Mouse (Mus musculus) MEL (cell line): ENCODE results near the gene Cntnap2. TPM values are rescaled to one million over a fixed set of nuclear protein-coding genes. Genes with fewer than 3 reads are reported as not detected.

Experiments used
- DNase-seq: peaks from one replicate; pipeline ENCODE4 v3.0.0; 2011; ENCODE audit warnings: low read depth, low spot score
- H3K27ac ChIP-seq: 2 replicates; pipeline ENCODE4 v1.5.1; 2012; ENCODE audit warnings: low read depth, mild to moderate bottlenecking, control low read depth, low read length, moderate library complexity; ENCODE audit not compliant: control insufficient read depth
- H3K27me3 ChIP-seq, 2 experiments: fragments of 150-350 bp in 1 of 2; sonication (generic) in 1 of 2; 2 replicates each; pipeline ENCODE4 v1.6.1; 2012; ENCODE audit warnings: low read length in 2 of 2, mild to moderate bottlenecking in 2 of 2, improper control_type of control experiment in 1 of 2, moderate library complexity in 1 of 2; ENCODE audit not compliant: insufficient read depth in 2 of 2, control insufficient read depth in 1 of 2
- H3K36me3 ChIP-seq, 2 experiments: 2 replicates each; pipeline ENCODE4 v1.6.1; 2012 to 2014; ENCODE audit warnings: low read length in 2 of 2, improper control_type of control experiment in 1 of 2, inconsistent platforms in 1 of 2, mild to moderate bottlenecking in 1 of 2; ENCODE audit not compliant: insufficient read depth in 2 of 2, control insufficient read depth in 1 of 2
- H3K4me1 ChIP-seq, 2 experiments: fragments of 150-350 bp in 1 of 2; sonication (generic) in 1 of 2; 2 replicates each; pipeline ENCODE4 v1.6.1; 2012; ENCODE audit warnings: low read length in 2 of 2, improper control_type of control experiment in 1 of 2, mild to moderate bottlenecking in 1 of 2; ENCODE audit not compliant: insufficient read depth in 2 of 2, control insufficient read depth in 1 of 2
- H3K4me3 ChIP-seq, 2 experiments: fragments of 150-350 bp in 1 of 2; sonication (generic) in 1 of 2; 2 replicates each; pipeline ENCODE4 v1.5.1; 2012; ENCODE audit warnings: low read depth in 2 of 2, low read length in 2 of 2, mild to moderate bottlenecking in 2 of 2, moderate library complexity in 2 of 2, control low read depth in 1 of 2, improper control_type of control experiment in 1 of 2; ENCODE audit not compliant: control insufficient read depth in 1 of 2, insufficient read depth in 1 of 2
- H3K79me2 ChIP-seq: 2 replicates; pipeline ENCODE4 v1.6.1; 2012; ENCODE audit warnings: mild to moderate bottlenecking, low read length, moderate library complexity; ENCODE audit not compliant: control insufficient read depth, poor library complexity, insufficient read depth
- H3K9ac ChIP-seq: 2 replicates; pipeline ENCODE4 v1.6.1; 2012; ENCODE audit warnings: low read depth, mild to moderate bottlenecking, control low read depth, low read length, moderate library complexity; ENCODE audit not compliant: control insufficient read depth, poor library complexity, severe bottlenecking
- H3K9me3 ChIP-seq: fragments of 150-350 bp; sonication (generic); replicated peaks from 2 replicates; pipeline ENCODE4 v1.6.1; 2012; ENCODE audit warnings: mild to moderate bottlenecking, low read length, improper control_type of control experiment, moderate library complexity; ENCODE audit not compliant: insufficient read depth
- BHLHE40 ChIP-seq: IDR thresholded peaks from 2 replicates; pipeline ENCODE4 v1.6.1; 2012; ENCODE audit warnings: low read depth, mild to moderate bottlenecking, inconsistent platforms, low read length, improper control_type of control experiment, borderline replicate concordance
- CHD2 ChIP-seq: IDR thresholded peaks from 2 replicates; pipeline ENCODE4 v1.6.1; 2011; ENCODE audit warnings: low read length, improper control_type of control experiment
- CTCF ChIP-seq, 3 experiments: IDR thresholded peaks in 2 of 3; conservative IDR thresholded peaks in 1 of 3; 2 replicates each; pipeline ENCODE4 v1.5.1; 2011 to 2012; ENCODE audit warnings: low read length in 3 of 3, low read depth in 2 of 3, mild to moderate bottlenecking in 2 of 3, improper control_type of control experiment in 1 of 3, inconsistent platforms in 1 of 3, mixed read lengths in 1 of 3, moderate library complexity in 1 of 3; ENCODE audit not compliant: control insufficient read depth in 1 of 3, insufficient read depth in 1 of 3, poor library complexity in 1 of 3, severe bottlenecking in 1 of 3
- E2F4 ChIP-seq: IDR thresholded peaks from 2 replicates; pipeline ENCODE4 v1.6.1; 2011; ENCODE audit warnings: low read depth, low read length, improper control_type of control experiment, borderline replicate concordance
- ELF1 ChIP-seq: IDR thresholded peaks from 2 replicates; pipeline ENCODE4 v1.6.1; 2014; ENCODE audit warnings: low read depth, mild to moderate bottlenecking, inconsistent platforms, low read length, improper control_type of control experiment, moderate library complexity
- ETS1 ChIP-seq: IDR thresholded peaks from 2 replicates; pipeline ENCODE4 v1.6.1; 2012; ENCODE audit warnings: low read depth, mild to moderate bottlenecking, inconsistent platforms, low read length, improper control_type of control experiment, moderate library complexity
- KAT2A ChIP-seq: conservative IDR thresholded peaks from 2 replicates; pipeline ENCODE4 v1.6.1; 2012; ENCODE audit warnings: low read depth, low read length, improper control_type of control experiment, inconsistent platforms
- MAFK ChIP-seq: IDR thresholded peaks from 2 replicates; pipeline ENCODE4 v1.6.1; 2011; ENCODE audit warnings: low read depth, mild to moderate bottlenecking, low read length, improper control_type of control experiment, borderline replicate concordance
- MAX ChIP-seq: IDR thresholded peaks from 2 replicates; pipeline ENCODE4 v1.6.1; 2011; ENCODE audit warnings: low read length, improper control_type of control experiment
- MEF2A ChIP-seq: IDR thresholded peaks from 2 replicates; pipeline ENCODE4 v1.6.1; 2014; ENCODE audit warnings: low read depth, mild to moderate bottlenecking, inconsistent platforms, low read length, improper control_type of control experiment; ENCODE audit not compliant: poor library complexity, insufficient replicate concordance, severe bottlenecking; ENCODE audit errors: extremely low read depth
- MYB ChIP-seq: IDR thresholded peaks from 2 replicates; pipeline ENCODE4 v1.6.1; 2011; ENCODE audit warnings: mild to moderate bottlenecking, low read depth, low read length, improper control_type of control experiment
- NELFE ChIP-seq: IDR thresholded peaks from 2 replicates; pipeline ENCODE4 v1.6.1; 2011; ENCODE audit warnings: low read depth, low read length, improper control_type of control experiment
- POLR2AphosphoS2 ChIP-seq: IDR thresholded peaks from 2 replicates; pipeline ENCODE4 v1.6.1; 2011; ENCODE audit warnings: low read length, improper control_type of control experiment
- POLR2AphosphoS5 ChIP-seq: IDR thresholded peaks from 2 replicates; pipeline ENCODE4 v1.6.1; 2012; ENCODE audit warnings: low read depth, borderline replicate concordance, mild to moderate bottlenecking, inconsistent platforms, low read length, moderate library complexity, mixed read lengths
- SIN3A ChIP-seq: IDR thresholded peaks from 2 replicates; pipeline ENCODE4 v1.6.1; 2012; ENCODE audit warnings: low read length, improper control_type of control experiment, inconsistent platforms
- SMC3 ChIP-seq: IDR thresholded peaks from 2 replicates; pipeline ENCODE4 v1.6.1; 2011; ENCODE audit warnings: low read depth, low read length, improper control_type of control experiment
- TCF12 ChIP-seq: IDR thresholded peaks from 2 replicates; pipeline ENCODE4 v1.6.1; 2014; ENCODE audit warnings: low read depth, mild to moderate bottlenecking, inconsistent platforms, low read length, improper control_type of control experiment, moderate library complexity
- USF2 ChIP-seq, 2 experiments: IDR thresholded peaks; 2 replicates each; pipeline ENCODE4 v1.6.1; 2011 to 2012; ENCODE audit warnings: improper control_type of control experiment in 2 of 2, low read length in 2 of 2, borderline replicate concordance in 1 of 2, inconsistent platforms in 1 of 2, low read depth in 1 of 2, mild to moderate bottlenecking in 1 of 2; ENCODE audit not compliant: insufficient read depth in 1 of 2
- ZKSCAN1 ChIP-seq: IDR thresholded peaks from 2 replicates; pipeline ENCODE4 v1.6.1; 2012; ENCODE audit warnings: low read depth, mild to moderate bottlenecking, inconsistent platforms, low read length, improper control_type of control experiment, moderate library complexity
- polyA plus RNA-seq, 2 experiments: library from polyadenylated mRNA; stranded (reverse) in 1 of 2; unstranded in 1 of 2; fragments of >175 nt in 1 of 2; fragments of >200 nt in 1 of 2; gene quantifications; 2 replicates each; pipeline versions ENCODE4 v1.2.1 to v1.2.4; 2012; ENCODE audit warnings: low replicate concordance in 2 of 2, low read depth in 1 of 2; ENCODE audit not compliant: insufficient read length in 2 of 2, insufficient read depth in 1 of 2, missing spikeins in 1 of 2
- total RNA-seq: library from RNA; depleted of rRNA; stranded (reverse); fragments of 300-350 nt; gene quantifications from 2 replicates; pipeline ENCODE4 v1.2.3, GENCODE M21; 2012

Cntnap2 gene
- total and polyA plus RNA-seq, 3 experiments: 0.01 TPM; not detected in 2

- H3K9me3 ChIP-seq: no peaks in the 10 kb centered on the region
- no peaks in the 10 kb centered on the region for H3K79me2 ChIP-seq
- H3K27me3 ChIP-seq: no peaks in the 10 kb centered on the region
- H3K36me3 ChIP-seq: no peaks in the 10 kb centered on the region
- no peak overlapping the region for H3K27ac ChIP-seq
- no peak overlapping the region for H3K9ac ChIP-seq
- DNase-seq: no peak
- no peak overlapping the region for H3K4me3 ChIP-seq
- no peaks in the 10 kb centered on the region for H3K4me1 ChIP-seq
- TF ChIP-seq CHD2 (no peak), NELFE (no peak), CTCF (IDR thresholded peaks at IDR 0.05 in 2 of 3, conservative IDR thresholded peaks at IDR 0.05 in 1 of 3; ENCODE audit: control insufficient read depth in 1 of 3, insufficient read depth in 1 of 3, low read depth in 2 of 3, low read length in 3 of 3, poor library complexity in 1 of 3, severe bottlenecking in 1 of 3) (no peak), ZKSCAN1 (no peak), ETS1 (no peak), MYB (no peak), POLR2AphosphoS5 (no peak), E2F4 (no peak), SMC3 (no peak), POLR2AphosphoS2 (no peak), MAFK (no peak)
Measured at GRCm38 (mm10) chr6:45214330-45214729, 155.2 kb downstream of the Cntnap2 start.

GRCm38 (mm10) chr6:45229002-45229401 is 169.8 kb downstream of the Cntnap2 start:
- H3K9me3 ChIP-seq: no peaks in the 10 kb centered on the region
- no peak overlapping the region for H3K9ac ChIP-seq

GRCm38 (mm10) chr6:45232571-45232970 is 173.4 kb downstream of the Cntnap2 start:
- no peak for TF ChIP-seq SIN3A
- no peak for TF ChIP-seq MEF2A
- Histone ChIP-seq H3K36me3 (no peaks in the 10 kb centered on the region), H3K9ac (no peak overlapping the region), H3K27me3 (no peaks in the 10 kb centered on the region), H3K79me2 (no peaks in the 10 kb centered on the region), H3K4me1 (no peaks in the 10 kb centered on the region), H3K9me3 (no peaks in the 10 kb centered on the region), H3K4me3 (no peak overlapping the region), H3K27ac (no peak overlapping the region)
- no peak for DNase-seq

More at GRCm38 (mm10) chr6:45229002-45229401, 169.8 kb downstream of the Cntnap2 start:
- H3K27me3 ChIP-seq: no peaks in the 10 kb centered on the region
- DNase-seq: no peak
- no peaks in the 10 kb centered on the region for H3K36me3 ChIP-seq
- no peak overlapping the region for H3K27ac ChIP-seq
- no peaks in the 10 kb centered on the region for H3K4me1 ChIP-seq
- H3K4me3 ChIP-seq: no peak overlapping the region
- no peak for TF ChIP-seq KAT2A
- no peak for TF ChIP-seq MAX
- no peak for TF ChIP-seq TCF12
- TF ChIP-seq CHD2: no peak
- TF ChIP-seq ELF1: no peak
- TF ChIP-seq CTCF (IDR thresholded peaks at IDR 0.05 in 2 of 3, conservative IDR thresholded peaks at IDR 0.05 in 1 of 3; ENCODE audit: control insufficient read depth in 1 of 3, insufficient read depth in 1 of 3, low read depth in 2 of 3, low read length in 3 of 3, poor library complexity in 1 of 3, severe bottlenecking in 1 of 3): no peak
- no peak for TF ChIP-seq USF2 (IDR thresholded peaks at IDR 0.05; ENCODE audit: borderline replicate concordance in 1 of 2, insufficient read depth in 1 of 2, low read depth in 1 of 2, low read length in 2 of 2)
- no peak for TF ChIP-seq MAFK
- TF ChIP-seq ZKSCAN1: no peak
- no peak for TF ChIP-seq SMC3
- no peak for TF ChIP-seq BHLHE40
- no peak for TF ChIP-seq POLR2AphosphoS2
- no peaks in the 10 kb centered on the region for H3K79me2 ChIP-seq
